Mouse (Mus musculus): Measurements from ENCODE around the gene Stip1.
"Not testable (repeated sequence)": the region's sequence is repeated elsewhere in the genome, so short reads cannot be mapped to it uniquely, and the experiment has no call there.

Gene Stip1

GRCm38 (mm10) chr19:7039841-7040636 lies at the start of gene Stip1:
Gene Stip1 (minus strand): TSS chr19:7039967.
- peak; percentile 98 for DNase-seq

DNA sequence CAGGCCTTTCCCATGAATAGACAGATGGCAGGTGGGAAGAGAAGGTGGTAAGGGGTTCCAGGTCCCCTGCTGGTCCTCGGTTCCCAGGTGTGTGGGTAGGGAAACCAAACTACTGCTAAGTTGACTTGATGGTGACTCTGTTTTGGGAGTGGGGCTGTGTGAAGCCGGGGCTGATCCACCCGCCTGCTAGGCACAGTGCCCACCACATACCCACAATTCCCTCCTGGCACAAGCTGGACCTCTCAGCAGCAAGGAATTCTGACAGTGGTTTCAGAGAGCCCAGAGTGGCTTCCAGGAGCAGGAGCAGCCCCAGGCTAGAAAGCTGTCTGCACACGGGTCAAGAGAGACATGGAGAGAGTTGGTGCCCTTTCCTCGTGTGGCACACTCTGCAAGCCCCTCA lies 49.3 kb upstream of the Stip1 start:
- DNase-seq: no peak

- DNase-seq: no peak
These were observed 48.8 kb upstream of the Stip1 start for GRCm38 (mm10) chr19:7088558-7088957.

DNA sequence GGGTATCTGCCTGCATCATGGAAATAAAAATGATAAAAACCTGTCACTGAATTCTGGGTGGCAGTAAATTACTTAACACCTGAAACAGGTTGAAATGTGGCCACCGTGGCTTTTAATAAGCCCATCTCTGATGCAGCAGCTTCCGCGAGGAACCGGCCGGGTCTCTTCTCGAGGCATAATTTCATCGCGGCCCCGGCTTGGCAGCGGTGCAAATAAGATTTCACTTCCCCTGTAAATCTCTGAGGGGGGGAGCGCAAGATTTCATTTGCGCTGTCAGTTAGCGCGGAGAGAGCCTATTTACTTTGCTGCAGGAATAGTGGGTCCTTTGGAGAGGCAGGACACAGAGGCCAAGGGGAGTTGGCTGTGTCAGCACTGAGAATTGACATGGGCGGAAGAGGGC lies 45.0 kb upstream of the Stip1 start:
- DNase-seq: no peak

DNA sequence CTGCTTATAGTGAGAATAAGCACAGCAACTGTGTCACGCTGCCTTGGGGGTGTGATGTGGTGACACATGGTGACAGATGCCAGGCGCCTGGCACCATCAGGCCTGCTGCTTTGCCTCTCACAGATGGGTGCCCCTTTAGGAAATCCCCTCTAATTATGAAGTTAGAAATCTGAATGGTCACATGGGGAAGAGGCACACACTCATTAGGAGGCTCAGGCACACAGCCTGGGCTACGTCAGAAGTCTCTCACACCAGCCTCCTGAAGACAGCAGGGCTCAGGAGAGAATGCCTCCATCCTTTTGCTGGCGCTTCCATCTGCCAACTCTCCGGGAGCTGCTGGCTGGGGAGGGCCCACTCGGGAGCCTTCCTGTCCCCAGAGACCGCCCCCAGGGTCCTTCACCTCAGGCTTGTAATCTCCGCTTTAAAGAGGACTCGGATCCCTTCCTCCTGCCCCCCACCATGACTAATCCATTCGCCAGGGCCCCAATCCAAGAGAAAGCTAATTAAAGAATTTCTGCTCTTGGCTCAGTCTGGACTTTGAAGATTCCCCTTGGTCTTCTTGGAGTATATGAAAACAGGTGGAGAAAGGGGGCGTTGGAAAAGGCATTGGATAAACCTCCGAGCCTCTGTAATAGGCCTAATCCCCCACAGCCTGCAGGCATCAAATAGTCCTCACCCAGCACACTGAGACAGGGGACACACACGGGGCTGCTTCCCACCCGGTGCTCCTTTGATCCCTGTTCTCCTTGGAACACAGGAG lies 43.4 kb upstream of the Stip1 start:
- no peak for DNase-seq

DNA sequence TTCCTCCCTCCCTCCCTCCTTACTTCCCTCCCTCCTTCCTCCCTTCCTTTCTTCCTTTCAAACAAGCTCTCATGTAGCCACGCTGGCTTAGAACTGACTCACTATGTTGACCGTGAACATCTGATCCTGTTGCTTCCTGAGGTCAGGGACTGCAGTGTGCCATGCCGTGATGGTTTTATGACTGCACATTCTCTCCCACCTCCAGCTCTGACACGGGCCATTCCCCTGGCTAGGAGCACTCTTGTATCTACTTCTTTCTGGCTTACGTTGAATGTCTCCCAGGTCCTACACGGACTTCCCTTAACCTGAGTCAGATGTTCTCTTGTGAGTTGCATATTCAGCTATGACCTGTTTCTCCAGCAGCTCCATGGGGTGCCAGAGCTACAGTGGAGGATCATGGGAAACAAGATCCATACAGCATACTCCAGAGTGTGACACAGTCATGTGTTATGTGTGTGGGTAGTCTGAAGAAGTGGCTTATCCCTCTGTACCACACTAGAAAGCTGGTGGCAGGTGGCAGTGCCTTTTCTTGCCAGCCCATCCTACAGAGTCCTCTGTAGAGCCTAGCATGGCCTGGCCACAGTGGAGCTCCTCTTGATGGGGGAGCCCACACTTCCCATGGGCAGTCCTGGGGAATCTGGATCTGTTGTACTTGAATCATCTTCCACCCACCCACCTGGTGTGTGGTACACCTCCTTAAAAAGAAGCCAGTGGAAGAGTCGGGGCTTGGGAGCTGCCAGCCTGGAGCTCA lies 41.9 kb upstream of the Stip1 start:
- no peak for DNase-seq

DNA sequence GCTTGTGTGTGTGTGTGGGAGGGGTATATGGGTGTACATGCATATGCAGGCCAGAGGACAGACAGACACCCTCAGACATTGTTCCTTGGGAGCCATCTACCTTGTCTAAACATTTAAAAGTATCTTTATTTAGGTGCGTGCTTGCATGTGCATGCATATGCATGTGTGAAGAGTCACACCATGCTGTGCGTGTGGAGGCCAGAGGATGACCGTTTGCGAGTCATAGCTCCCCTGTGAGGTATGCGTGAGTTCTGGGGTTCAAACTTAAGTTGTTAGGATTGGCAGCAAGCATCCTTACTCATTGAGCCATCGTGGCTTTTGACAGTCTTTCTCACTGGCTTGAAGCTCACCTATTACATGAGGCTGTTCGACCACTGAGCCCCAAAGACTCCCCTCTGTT lies 38.5 kb upstream of the Stip1 start:
- no peak for DNase-seq

DNA sequence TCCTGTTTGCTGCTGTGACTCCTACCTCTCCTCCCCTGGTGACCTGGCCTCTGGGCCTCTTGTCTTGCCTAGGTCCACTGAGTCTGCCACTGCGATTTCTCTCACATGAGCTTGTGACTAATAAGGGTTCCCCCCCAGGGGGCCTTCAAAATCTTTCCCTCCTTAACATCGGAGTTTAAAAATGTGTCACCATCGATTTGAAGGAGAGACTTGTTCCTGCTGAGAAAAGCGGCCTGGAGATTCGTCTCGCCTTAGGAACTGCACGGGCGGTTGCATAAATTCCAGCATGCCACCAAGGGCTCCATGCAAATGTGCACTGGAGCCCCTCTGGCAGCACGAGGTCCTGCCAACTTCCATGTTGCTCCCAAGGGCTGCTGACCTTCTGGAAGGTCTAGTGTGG lies 37.9 kb upstream of the Stip1 start:
- DNase-seq: no peak

GRCm38 (mm10) chr19:7075336-7075735 lies 35.6 kb upstream of the Stip1 start:
- DNase-seq: not testable (repeated sequence)

GRCm38 (mm10) chr19:7073997-7074781 lies 34.4 kb upstream of the Stip1 start:
- DNase-seq: no peak

DNA sequence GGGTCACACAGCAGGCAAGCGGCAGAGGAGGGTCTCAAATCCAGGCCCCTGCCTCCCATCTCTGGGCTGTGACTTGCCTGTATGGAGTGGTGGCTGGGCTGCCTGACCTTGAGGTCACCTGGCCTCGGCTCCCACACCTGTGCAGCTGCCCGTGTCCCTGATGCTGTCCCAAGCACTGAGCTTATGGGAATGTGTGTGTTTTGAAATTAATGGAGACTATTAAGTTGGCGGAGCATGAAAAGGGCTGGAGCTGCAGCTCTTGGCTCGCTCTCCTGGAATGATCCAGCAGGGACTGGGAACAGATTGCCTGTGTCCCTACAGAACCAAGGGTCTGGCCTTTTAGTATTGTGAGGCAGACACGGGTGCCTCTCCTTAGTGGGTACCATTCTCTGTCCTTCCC lies 32.5 kb upstream of the Stip1 start:
- DNase-seq: no peak

GRCm38 (mm10) chr19:7070775-7071174 lies 31.0 kb upstream of the Stip1 start:
- DNase-seq: no peak

DNA sequence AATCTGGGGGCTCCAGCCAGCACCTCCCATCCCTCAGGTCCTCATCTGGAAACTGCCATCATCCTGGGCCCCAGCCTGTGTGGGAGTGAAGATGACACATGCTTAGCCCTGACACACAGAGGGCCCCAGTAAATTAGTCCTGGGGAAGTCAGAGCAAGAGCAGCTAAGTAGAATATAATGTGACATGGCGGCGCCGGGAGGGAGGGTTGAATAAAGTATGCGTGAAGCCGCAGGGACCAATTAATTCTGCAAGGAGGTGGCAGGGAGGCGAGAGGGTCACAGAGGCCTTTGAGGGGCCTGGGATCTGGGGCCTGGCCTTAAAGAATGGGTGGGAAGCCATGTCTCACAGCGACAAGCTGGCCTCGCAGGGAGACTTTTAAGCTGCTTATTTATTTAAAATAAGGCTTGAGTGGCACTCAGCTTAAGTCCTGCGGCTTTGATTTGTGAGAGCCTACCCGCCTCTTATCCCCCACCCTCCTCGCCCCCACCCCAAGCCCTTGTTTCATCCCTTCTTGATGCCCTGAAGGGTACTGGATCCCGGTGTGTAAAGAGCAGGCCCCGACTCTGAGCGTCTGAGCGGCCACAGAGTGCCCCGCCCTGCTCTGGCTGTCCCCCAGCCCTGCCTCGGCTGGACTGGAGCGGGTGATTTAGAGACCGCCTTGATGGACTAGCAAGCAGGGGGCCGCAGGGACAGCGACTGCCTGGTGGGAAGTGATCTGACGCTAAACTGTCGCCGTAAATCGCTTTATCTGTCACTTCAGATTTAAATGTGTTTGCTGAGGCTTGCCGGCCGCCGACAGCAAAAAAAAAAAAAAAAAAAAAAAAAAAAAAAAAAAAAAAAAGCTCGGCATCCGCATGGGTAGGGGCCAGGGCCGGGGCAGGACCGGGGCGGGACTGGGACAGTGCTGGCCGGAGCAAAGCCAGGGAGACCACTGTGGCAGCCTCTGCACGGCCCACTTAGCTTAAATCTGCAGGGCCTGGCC lies 30.3 kb upstream of the Stip1 start:
- no peak for DNase-seq

DNA sequence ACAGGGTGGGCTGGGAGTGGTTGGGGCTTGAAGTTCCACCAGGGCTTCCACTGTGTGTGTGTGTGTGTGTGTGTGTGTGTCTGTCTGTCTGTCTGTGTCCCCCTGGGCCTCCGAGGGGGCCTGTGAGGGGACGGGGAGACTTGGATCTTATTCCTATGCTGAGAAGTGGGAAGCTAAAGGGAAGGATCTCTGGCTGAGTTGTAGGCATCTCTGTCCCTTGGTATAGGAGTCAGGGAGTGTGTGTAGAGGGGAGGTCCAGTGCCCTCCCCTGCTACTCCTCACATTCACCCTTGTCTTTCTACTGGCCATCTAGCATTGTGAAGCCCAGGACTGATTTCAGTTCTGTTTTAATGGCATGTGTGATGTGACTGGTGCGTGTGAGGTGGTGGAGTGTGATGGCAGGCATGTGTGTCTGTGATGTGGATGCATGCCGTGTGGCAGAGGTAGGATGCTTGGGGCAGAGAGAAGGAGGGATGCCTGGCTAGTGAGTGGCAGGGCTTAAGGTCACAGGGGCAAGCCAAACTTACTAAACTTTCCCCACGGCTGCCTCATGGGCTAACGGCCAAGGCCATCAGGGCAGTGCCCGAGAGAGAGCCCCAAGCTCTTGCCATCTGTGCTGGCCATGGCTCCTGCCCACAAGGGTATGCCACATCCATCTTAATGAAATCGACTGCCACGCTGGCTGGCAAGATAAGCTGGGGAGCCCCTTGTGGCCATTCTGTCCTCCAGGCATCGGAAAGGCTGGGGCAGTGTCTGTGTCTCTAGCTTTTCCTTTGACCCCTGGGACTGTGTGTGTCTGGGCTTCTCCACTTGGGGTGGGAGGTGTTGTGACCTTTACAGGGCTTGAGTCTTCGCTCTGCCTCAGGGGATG lies 29.1 kb upstream of the Stip1 start:
- no peak for DNase-seq

GRCm38 (mm10) chr19:7068136-7068535 lies 28.4 kb upstream of the Stip1 start:
- DNase-seq: peak; percentile 86

DNA sequence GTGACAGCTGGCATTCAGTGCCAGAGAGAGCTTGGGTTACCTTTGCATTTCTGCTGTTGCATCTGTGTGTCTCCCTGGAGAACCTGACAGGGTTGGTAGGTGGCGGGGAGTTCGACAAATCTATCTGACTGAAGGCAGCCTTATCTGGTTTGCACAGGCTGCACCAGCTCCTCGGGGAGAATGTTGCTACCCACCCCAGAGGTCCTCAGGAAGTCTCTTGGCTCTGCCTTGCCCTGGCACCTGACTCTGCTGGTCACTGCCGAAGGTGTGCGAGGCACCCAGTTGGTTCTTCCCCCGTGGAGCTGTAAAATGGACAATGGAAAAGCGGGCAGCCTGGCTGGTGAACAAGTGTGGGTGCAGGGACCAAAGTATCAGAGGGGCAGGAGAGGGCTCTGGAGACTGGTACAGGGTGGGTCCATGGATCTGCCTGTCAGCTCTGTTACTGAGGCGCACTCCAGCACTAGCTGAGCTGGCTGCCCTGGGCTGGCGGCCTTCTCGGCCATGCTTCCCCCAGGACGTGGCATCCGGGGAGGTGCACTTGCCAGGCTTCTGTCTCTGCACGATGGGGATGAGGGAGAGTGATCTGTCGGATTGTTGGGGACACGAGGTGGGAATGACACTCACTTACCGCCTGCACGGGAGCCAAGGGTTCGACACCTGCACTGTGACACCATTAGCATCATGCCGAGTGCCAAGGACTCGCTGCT lies 27.7 kb upstream of the Stip1 start:
- no peak for DNase-seq

GRCm38 (mm10) chr19:7066828-7067342 lies 27.1 kb upstream of the Stip1 start:
- DNase-seq: no peak

DNA sequence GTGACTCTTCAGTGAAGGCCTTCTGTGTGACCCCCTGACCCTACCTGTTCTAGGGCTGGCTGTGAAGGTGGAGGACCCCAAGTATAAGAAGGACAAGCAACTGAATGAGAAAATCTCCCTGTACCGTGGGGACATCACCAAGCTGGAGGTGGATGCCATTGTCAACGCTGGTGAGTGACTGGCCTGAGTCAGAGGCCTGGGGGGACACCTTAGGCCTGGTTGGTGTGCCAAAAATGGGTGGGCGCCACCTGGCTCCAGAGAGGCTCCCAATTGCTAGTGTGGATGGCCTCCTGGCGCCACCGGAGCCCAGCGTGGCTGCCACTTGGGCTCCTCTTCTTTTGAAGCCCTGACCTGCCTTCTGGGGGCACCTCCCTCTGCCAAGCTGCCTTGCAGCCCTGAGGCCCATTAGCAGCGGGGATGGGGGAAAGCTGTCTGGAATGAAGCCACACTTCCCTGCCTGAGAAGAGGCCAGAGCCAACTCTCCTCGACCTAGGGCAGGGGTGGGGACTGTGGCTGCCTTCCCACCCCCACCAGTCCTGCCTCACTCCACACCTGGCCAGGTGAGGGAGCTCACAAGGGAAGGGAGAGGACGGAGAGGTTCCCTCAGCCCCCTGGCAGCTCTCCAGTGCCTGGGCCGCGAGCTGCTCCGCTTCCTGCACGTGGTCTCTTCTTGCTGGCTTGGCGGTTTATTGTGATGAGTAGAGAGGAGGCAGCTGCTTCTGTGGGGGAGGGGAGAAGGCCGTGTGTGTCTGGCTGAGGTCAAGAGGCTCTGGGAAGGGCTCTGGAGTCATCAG lies 26.5 kb upstream of the Stip1 start:
- DNase-seq: peak; percentile 58

- peak; percentile 89 for DNase-seq
These were observed 24.8 kb upstream of the Stip1 start for GRCm38 (mm10) chr19:7064571-7064970.
